Mouse (Mus musculus): ENCODE measurements around the gene Ccdc107. TPM values are rescaled to one million over a fixed set of nuclear protein-coding genes. Genes with fewer than 3 reads are reported as not detected.

Ccdc107 gene
- polyA plus RNA-seq, 1 experiment, result 33.5 TPM

GRCm38 (mm10) chr4:43506536-43507185, 14.0 kb downstream of the Ccdc107 start, which contains the start of gene Car9:
TSS of gene Car9 (plus strand) at chr4:43506966.
- no peak within 1 kb of the TSS for H3K4me3 ChIP-seq (ENCODE audit: control insufficient read depth, low read depth, low read length)
- no peak within 1 kb of the TSS for H3K27ac ChIP-seq (ENCODE audit: control insufficient read depth, insufficient read depth, low read depth, low read length)
- no peaks in the 10 kb centered on the region for H3K27me3 ChIP-seq (ENCODE audit: control insufficient read depth, insufficient read depth, low read length)

GRCm38 (mm10) chr4:43507938-43508665, 15.4 kb downstream of the Ccdc107 start:
- H3K4me1 ChIP-seq (ENCODE audit: control insufficient read depth, insufficient read depth, low read length), result no peaks in the 10 kb centered on the region
- no peaks in the 10 kb centered on the region for H3K27me3 ChIP-seq (ENCODE audit: control insufficient read depth, insufficient read depth, low read length)
- H3K27ac ChIP-seq (ENCODE audit: control insufficient read depth, insufficient read depth, low read depth, low read length), result no peak overlapping the region
- no peaks in the 10 kb centered on the region for H3K36me3 ChIP-seq (ENCODE audit: control insufficient read depth, insufficient read depth, low read length)
- TF ChIP-seq POLR2A (IDR thresholded peaks at IDR 0.05; ENCODE audit: control insufficient read depth, low read depth, low read length) (no peak), CTCF (IDR thresholded peaks at IDR 0.05; ENCODE audit: control insufficient read depth, insufficient read depth, insufficient replicate concordance, low read depth, low read length) (no peak)
- no peak overlapping the region for H3K4me3 ChIP-seq (ENCODE audit: control insufficient read depth, low read depth, low read length)

More at GRCm38 (mm10) chr4:43506536-43507185, 14.0 kb downstream of the Ccdc107 start, which contains the start of gene Car9:
- H3K4me1 ChIP-seq (ENCODE audit: control insufficient read depth, insufficient read depth, low read length), result peaks cover 3% of the 10 kb centered on the region; the same call in 1 of the 2 replicates
- H3K36me3 ChIP-seq (ENCODE audit: control insufficient read depth, insufficient read depth, low read length), result no peaks in the 10 kb centered on the region
- no peak for TF ChIP-seq POLR2A (IDR thresholded peaks at IDR 0.05; ENCODE audit: control insufficient read depth, low read depth, low read length)
- TF ChIP-seq CTCF (IDR thresholded peaks at IDR 0.05; ENCODE audit: control insufficient read depth, insufficient read depth, insufficient replicate concordance, low read depth, low read length), result no peak

- TF ChIP-seq CTCF (IDR thresholded peaks at IDR 0.05; ENCODE audit: control insufficient read depth, insufficient read depth, insufficient replicate concordance, low read depth, low read length) (no peak), POLR2A (IDR thresholded peaks at IDR 0.05; ENCODE audit: control insufficient read depth, low read depth, low read length) (no peak)
- Histone ChIP-seq H3K27ac (ENCODE audit: control insufficient read depth, insufficient read depth, low read depth, low read length) (no peak overlapping the region), H3K4me3 (ENCODE audit: control insufficient read depth, low read depth, low read length) (no peak overlapping the region), H3K27me3 (ENCODE audit: control insufficient read depth, insufficient read depth, low read length) (no peaks in the 10 kb centered on the region), H3K4me1 (ENCODE audit: control insufficient read depth, insufficient read depth, low read length) (no peaks in the 10 kb centered on the region), H3K36me3 (ENCODE audit: control insufficient read depth, insufficient read depth, low read length) (no peaks in the 10 kb centered on the region)
These were observed 15.9 kb downstream of the Ccdc107 start for GRCm38 (mm10) chr4:43508666-43508997.

GRCm38 (mm10) chr4:43509109-43509508, 16.4 kb downstream of the Ccdc107 start:
- H3K4me1 ChIP-seq (ENCODE audit: control insufficient read depth, insufficient read depth, low read length), result no peaks in the 10 kb centered on the region
- no peaks in the 10 kb centered on the region for H3K36me3 ChIP-seq (ENCODE audit: control insufficient read depth, insufficient read depth, low read length)
- no peak overlapping the region for H3K4me3 ChIP-seq (ENCODE audit: control insufficient read depth, low read depth, low read length)
- TF ChIP-seq CTCF (IDR thresholded peaks at IDR 0.05; ENCODE audit: control insufficient read depth, insufficient read depth, insufficient replicate concordance, low read depth, low read length) (no peak), POLR2A (IDR thresholded peaks at IDR 0.05; ENCODE audit: control insufficient read depth, low read depth, low read length) (no peak)
- no peak overlapping the region for H3K27ac ChIP-seq (ENCODE audit: control insufficient read depth, insufficient read depth, low read depth, low read length)
- H3K27me3 ChIP-seq (ENCODE audit: control insufficient read depth, insufficient read depth, low read length), result no peaks in the 10 kb centered on the region

- Histone ChIP-seq H3K27me3 (ENCODE audit: control insufficient read depth, insufficient read depth, low read length) (no peaks in the 10 kb centered on the region), H3K4me1 (ENCODE audit: control insufficient read depth, insufficient read depth, low read length) (no peaks in the 10 kb centered on the region; the same call in 1 of the 2 replicates), H3K4me3 (ENCODE audit: control insufficient read depth, low read depth, low read length) (no peak overlapping the region), H3K36me3 (ENCODE audit: control insufficient read depth, insufficient read depth, low read length) (no peaks in the 10 kb centered on the region), H3K27ac (ENCODE audit: control insufficient read depth, insufficient read depth, low read depth, low read length) (no peak overlapping the region)
- TF ChIP-seq POLR2A (IDR thresholded peaks at IDR 0.05; ENCODE audit: control insufficient read depth, low read depth, low read length) (no peak), CTCF (IDR thresholded peaks at IDR 0.05; ENCODE audit: control insufficient read depth, insufficient read depth, insufficient replicate concordance, low read depth, low read length) (no peak)
These were observed 19.2 kb downstream of the Ccdc107 start for GRCm38 (mm10) chr4:43511675-43512454.

- Histone ChIP-seq H3K4me1 (ENCODE audit: control insufficient read depth, insufficient read depth, low read length) (no peaks in the 10 kb centered on the region; the same call in 1 of the 2 replicates), H3K4me3 (ENCODE audit: control insufficient read depth, low read depth, low read length) (no peak overlapping the region)
- TF ChIP-seq POLR2A (IDR thresholded peaks at IDR 0.05; ENCODE audit: control insufficient read depth, low read depth, low read length) (no peak), CTCF (IDR thresholded peaks at IDR 0.05; ENCODE audit: control insufficient read depth, insufficient read depth, insufficient replicate concordance, low read depth, low read length) (no peak)
These were observed 20.0 kb downstream of the Ccdc107 start for GRCm38 (mm10) chr4:43512653-43513052.

GRCm38 (mm10) chr4:43513300-43513699, 20.6 kb downstream of the Ccdc107 start:
- Histone ChIP-seq H3K27me3 (ENCODE audit: control insufficient read depth, insufficient read depth, low read length) (no peaks in the 10 kb centered on the region), H3K36me3 (ENCODE audit: control insufficient read depth, insufficient read depth, low read length) (no peaks in the 10 kb centered on the region), H3K4me3 (ENCODE audit: control insufficient read depth, low read depth, low read length) (no peak overlapping the region), H3K27ac (ENCODE audit: control insufficient read depth, insufficient read depth, low read depth, low read length) (no peak overlapping the region), H3K4me1 (ENCODE audit: control insufficient read depth, insufficient read depth, low read length) (no peaks in the 10 kb centered on the region; the same call in 1 of the 2 replicates)
- no peak for TF ChIP-seq CTCF (IDR thresholded peaks at IDR 0.05; ENCODE audit: control insufficient read depth, insufficient read depth, insufficient replicate concordance, low read depth, low read length)
- no peak for TF ChIP-seq POLR2A (IDR thresholded peaks at IDR 0.05; ENCODE audit: control insufficient read depth, low read depth, low read length)

More at GRCm38 (mm10) chr4:43512653-43513052, 20.0 kb downstream of the Ccdc107 start:
- no peaks in the 10 kb centered on the region for H3K27me3 ChIP-seq (ENCODE audit: control insufficient read depth, insufficient read depth, low read length)
- H3K36me3 ChIP-seq (ENCODE audit: control insufficient read depth, insufficient read depth, low read length), result no peaks in the 10 kb centered on the region
- no peak overlapping the region for H3K27ac ChIP-seq (ENCODE audit: control insufficient read depth, insufficient read depth, low read depth, low read length)
